Mouse (Mus musculus) c-Kit-negative CD71-positive TER-119-positive erythroid progenitor cells, embryonic 14.5 days (primary cell): ENCODE results near the gene Rhd.
A peak's percentile ranks its signal among the peaks of the same experiment; 100 is the strongest.

ENCODE experiments used
- DNase-seq: peaks from one replicate; pipeline ENCODE4 v3.0.0-alpha.2; 2013; ENCODE audit warnings: low read depth, low spot score

Gene Rhd

GRCm38 (mm10) chr4:134930190-134930589 is 65.9 kb downstream of the Rhd start:
- no peak for DNase-seq

GRCm38 (mm10) chr4:134930684-134931481 is 66.5 kb downstream of the Rhd start, which contains the start of gene Syf2:
Gene Syf2 (plus strand): TSS chr4:134930898.
- DNase-seq, result peak; percentile 96

- DNase-seq, result no peak
These were observed 73.2 kb downstream of the Rhd start for GRCm38 (mm10) chr4:134937240-134938176.

DNA sequence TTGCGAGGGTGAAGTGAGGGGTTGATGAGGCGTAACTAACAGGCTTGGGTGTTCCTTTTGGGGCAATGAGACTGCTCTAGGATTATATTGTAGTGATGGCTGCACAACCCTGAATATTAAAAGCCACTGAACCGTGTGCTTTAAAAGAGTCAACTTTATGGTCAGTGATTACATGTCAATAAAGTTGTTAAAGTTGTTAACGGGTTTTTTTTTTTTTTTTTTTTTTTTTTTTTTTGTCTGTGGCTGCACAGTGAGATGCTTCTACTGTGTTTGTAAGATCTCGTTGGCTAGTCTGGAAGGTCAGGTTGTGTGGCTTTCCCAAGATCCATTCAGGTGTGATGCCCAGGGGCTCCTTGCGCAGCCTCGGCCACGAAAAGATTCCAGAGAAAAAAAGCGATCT is 75.6 kb downstream of the Rhd start:
- DNase-seq, result no peak

DNA sequence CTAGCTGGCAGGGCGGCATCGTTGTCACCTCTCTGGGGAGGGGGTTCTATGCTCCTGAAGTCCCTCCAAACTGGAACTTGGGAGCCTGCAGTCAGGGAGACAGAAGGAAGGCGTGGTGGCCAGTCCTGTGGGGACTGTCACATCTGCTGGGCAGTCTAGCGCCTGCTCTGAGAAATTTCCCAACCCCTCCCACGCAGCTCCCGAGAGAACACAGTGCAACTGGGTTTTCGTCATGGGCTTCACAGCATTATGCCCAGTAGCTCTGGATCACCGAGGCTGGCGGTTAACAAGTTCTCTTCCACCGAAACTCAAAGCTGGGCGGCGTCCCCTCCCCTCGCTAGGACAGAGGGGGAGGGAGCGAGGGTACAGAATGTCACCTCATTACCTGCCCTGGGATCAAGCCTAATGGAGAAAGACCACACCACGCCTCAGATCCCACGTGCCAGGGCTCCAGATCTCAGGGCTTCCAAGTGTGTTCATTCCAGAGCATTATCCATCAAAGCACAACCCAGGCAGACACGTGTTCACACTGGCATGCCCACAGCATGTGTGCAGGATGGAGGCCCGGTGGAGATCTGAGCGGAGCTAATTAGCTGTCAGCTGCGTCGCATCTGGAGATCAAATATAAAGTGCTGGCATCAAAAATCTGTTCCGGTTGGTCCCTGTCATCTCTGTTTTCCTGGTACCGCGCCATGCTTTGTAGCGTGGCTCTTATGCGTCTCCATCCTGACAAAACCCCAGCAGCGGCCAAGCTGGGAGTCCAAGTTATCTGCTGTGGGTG is 79.6 kb downstream of the Rhd start:
- DNase-seq, result no peak
